Mouse (Mus musculus): Measurements from ENCODE around the gene Gtf3c1. TPM values are rescaled to one million over a fixed set of nuclear protein-coding genes. Genes with fewer than 3 reads are reported as not detected.

Gtf3c1 gene
- total and polyA plus RNA-seq, 2 experiments from 2014 or later, result 14.9 to 66.6 TPM

DNA sequence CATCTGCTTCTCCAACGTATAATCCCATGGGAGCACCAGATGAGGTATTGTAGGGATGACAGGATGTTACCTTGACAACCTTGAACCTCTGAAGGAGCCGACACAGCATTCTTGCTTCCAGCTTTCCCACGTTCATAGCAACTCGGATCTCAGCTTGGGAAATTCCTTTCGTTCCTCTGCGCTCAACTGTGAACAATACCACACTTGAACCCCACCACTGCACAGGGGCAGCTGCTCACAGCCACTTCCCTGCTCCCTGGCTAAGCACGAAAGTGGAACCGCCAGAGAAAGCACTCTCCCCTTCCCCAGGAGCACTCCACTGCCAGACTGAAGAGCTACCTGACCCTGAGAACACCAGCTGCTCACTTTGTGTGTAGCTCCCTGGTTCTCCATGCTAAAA is 28.8 kb downstream of the Gtf3c1 start:
- no peak for ATAC-seq (ENCODE audit: insufficient read depth, low read depth)
- Histone ChIP-seq H3K9me3 (replicated peaks; ENCODE audit: control insufficient read depth, low read length) (no peaks in the 10 kb centered on the region), H3K4me1 (ENCODE audit: control insufficient read depth, insufficient read depth) (no peaks in the 10 kb centered on the region), H3K4me2 (ENCODE audit: low read depth, low read length) (no peak overlapping the region), H3K4me3 (ENCODE audit: low read depth, low read length) (no peak overlapping the region), H3K27ac (ENCODE audit: low read depth) (no peak overlapping the region), H3K27me3 (ENCODE audit: control insufficient read depth, insufficient read depth, low read length) (no peaks in the 10 kb centered on the region), H3K9ac (replicated peaks; ENCODE audit: low read depth, low read length) (no peak overlapping the region), H3K36me3 (replicated peaks; ENCODE audit: control insufficient read depth, insufficient read depth, low read length) (peaks cover 91% of the 10 kb centered on the region)
- no peak for TF ChIP-seq EP300 (IDR thresholded peaks at IDR 0.05; ENCODE audit: low read depth)
- no peak for TF ChIP-seq CTCF (IDR thresholded peaks at IDR 0.05; ENCODE audit: low read depth)
- 69% methylated on average over 8 of the region's 8 CpGs for WGBS
- DNase-seq (ENCODE audit: low spot score), result no peak

DNA sequence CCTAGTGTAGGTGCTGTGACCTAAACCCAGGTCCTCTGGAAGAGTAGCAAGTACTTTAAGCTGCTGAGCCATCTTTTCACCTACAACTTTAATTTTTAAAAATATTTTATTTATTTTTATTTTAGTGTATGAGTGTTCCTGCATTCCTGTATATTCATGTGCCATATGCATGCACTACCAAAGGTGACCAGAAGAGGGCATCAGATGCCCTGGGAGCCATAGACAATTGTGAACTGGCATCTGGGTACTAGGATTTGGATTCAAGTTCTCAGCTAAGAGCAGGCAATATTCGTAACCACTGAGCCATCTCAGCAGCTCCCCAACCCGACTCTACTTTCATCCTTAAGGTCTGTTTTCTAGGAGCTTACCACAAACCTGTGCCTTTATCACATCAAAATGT is 32.7 kb downstream of the Gtf3c1 start:
- H3K9me3 ChIP-seq (replicated peaks; ENCODE audit: control insufficient read depth, low read length), result no peaks in the 10 kb centered on the region
- peaks cover 98% of the 10 kb centered on the region for H3K36me3 ChIP-seq (replicated peaks; ENCODE audit: control insufficient read depth, insufficient read depth, low read length)
- H3K4me3 ChIP-seq (ENCODE audit: low read depth, low read length), result no peak overlapping the region
- H3K27ac ChIP-seq (ENCODE audit: low read depth), result no peak overlapping the region
- TF ChIP-seq CTCF (IDR thresholded peaks at IDR 0.05; ENCODE audit: low read depth) (peak; percentile 77), EP300 (IDR thresholded peaks at IDR 0.05; ENCODE audit: low read depth) (no peak)
- ATAC-seq (ENCODE audit: insufficient read depth, low read depth) (no peak), DNase-seq (ENCODE audit: low spot score) (peak; percentile 14)
- no peaks in the 10 kb centered on the region for H3K27me3 ChIP-seq (ENCODE audit: control insufficient read depth, insufficient read depth, low read length)
- H3K4me2 ChIP-seq (ENCODE audit: low read depth, low read length), result no peak overlapping the region
- 71% methylated on average over 2 of the region's 2 CpGs for whole genome bisulfite sequencing
- H3K4me1 ChIP-seq (ENCODE audit: control insufficient read depth, insufficient read depth), result no peaks in the 10 kb centered on the region
- H3K9ac ChIP-seq (replicated peaks; ENCODE audit: low read depth, low read length), result no peak overlapping the region

DNA sequence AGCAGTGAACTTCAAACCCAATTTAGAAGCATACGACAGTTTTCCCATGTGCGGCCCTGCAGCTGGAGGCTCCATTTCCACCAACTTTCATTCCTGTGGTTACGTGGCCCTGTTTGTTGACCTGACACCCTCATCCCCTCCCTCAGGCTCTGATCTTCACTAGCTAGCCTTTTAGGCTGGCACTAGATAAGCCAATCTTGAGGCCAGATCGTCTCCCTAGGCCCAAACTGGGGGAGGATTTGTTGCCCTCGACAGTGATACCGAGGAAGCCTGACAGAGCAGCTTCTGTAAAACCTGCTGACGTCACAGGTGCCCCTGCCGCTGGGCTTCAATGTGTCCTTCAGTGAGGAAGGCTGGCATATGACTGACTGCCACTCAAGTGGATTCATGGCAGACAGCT is 36.2 kb downstream of the Gtf3c1 start:
- Histone ChIP-seq H3K9ac (replicated peaks; ENCODE audit: low read depth, low read length) (no peak overlapping the region), H3K27me3 (ENCODE audit: control insufficient read depth, insufficient read depth, low read length) (no peaks in the 10 kb centered on the region), H3K36me3 (replicated peaks; ENCODE audit: control insufficient read depth, insufficient read depth, low read length) (peaks cover 96% of the 10 kb centered on the region), H3K4me1 (ENCODE audit: control insufficient read depth, insufficient read depth) (no peaks in the 10 kb centered on the region), H3K4me3 (ENCODE audit: low read depth, low read length) (no peak overlapping the region), H3K9me3 (replicated peaks; ENCODE audit: control insufficient read depth, low read length) (no peaks in the 10 kb centered on the region), H3K4me2 (ENCODE audit: low read depth, low read length) (no peak overlapping the region), H3K27ac (ENCODE audit: low read depth) (no peak overlapping the region)
- DNase-seq (ENCODE audit: low spot score) (no peak), ATAC-seq (ENCODE audit: insufficient read depth, low read depth) (no peak)
- TF ChIP-seq EP300 (IDR thresholded peaks at IDR 0.05; ENCODE audit: low read depth), result no peak
- TF ChIP-seq CTCF (IDR thresholded peaks at IDR 0.05; ENCODE audit: low read depth), result no peak
- 80% methylated on average over 8 of the region's 8 CpGs for WGBS

DNA sequence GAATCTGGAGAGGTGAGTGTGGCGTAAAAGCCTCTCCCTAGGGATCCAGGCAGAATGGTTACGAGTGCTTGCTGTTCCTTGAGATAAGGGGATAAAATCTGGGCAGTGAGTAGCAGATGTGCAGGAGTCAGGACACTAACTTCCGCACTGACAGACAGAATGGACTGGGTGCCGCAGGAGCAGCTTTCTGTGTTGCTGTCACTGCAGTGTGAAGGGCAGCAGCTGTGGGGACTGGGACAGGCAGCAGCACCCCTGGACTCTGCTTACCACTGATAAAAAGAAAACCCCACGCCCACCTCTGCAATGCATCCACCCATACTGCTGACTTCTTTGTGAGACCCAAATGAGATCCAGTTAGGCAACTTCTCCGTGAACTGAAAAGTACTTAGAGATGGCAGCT is 36.7 kb downstream of the Gtf3c1 start:
- no peaks in the 10 kb centered on the region for H3K9me3 ChIP-seq (replicated peaks; ENCODE audit: control insufficient read depth, low read length)
- ATAC-seq (ENCODE audit: insufficient read depth, low read depth) (no peak), DNase-seq (ENCODE audit: low spot score) (no peak)
- no peak overlapping the region for H3K27ac ChIP-seq (ENCODE audit: low read depth)
- no peak overlapping the region for H3K4me2 ChIP-seq (ENCODE audit: low read depth, low read length)
- no peak overlapping the region for H3K4me3 ChIP-seq (ENCODE audit: low read depth, low read length)
- TF ChIP-seq EP300 (IDR thresholded peaks at IDR 0.05; ENCODE audit: low read depth) (no peak), CTCF (IDR thresholded peaks at IDR 0.05; ENCODE audit: low read depth) (no peak)
- no peaks in the 10 kb centered on the region for H3K27me3 ChIP-seq (ENCODE audit: control insufficient read depth, insufficient read depth, low read length)
- no peak overlapping the region for H3K9ac ChIP-seq (replicated peaks; ENCODE audit: low read depth, low read length)
- H3K36me3 ChIP-seq (replicated peaks; ENCODE audit: control insufficient read depth, insufficient read depth, low read length), result peaks cover 96% of the 10 kb centered on the region
- H3K4me1 ChIP-seq (ENCODE audit: control insufficient read depth, insufficient read depth), result no peaks in the 10 kb centered on the region
- WGBS, result 69% methylated on average over 6 of the region's 6 CpGs

DNA sequence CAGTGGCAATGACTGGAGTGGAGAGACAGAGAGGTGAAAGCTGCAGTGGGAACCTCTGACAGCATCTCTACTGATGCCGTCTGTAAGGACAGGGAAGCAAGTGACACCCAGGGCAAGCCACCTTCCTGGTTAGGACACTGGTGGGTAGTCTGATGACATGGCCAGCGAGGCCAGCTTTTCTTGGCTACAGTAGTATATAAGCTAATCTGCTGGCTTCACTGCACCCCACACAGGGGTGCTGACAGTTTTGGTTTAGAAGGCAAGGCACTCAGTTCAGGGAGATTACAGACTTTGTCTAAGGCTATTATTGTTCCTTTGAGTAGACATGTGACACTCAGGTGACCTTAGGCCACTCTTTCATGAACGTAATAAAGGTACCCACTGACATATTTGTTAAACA is 43.9 kb downstream of the Gtf3c1 start:
- no peaks in the 10 kb centered on the region for H3K9me3 ChIP-seq (replicated peaks; ENCODE audit: control insufficient read depth, low read length)
- ATAC-seq (ENCODE audit: insufficient read depth, low read depth) (peak; percentile 82), DNase-seq (ENCODE audit: low spot score) (peak; percentile 19)
- no peak overlapping the region for H3K4me3 ChIP-seq (ENCODE audit: low read depth, low read length)
- no peaks in the 10 kb centered on the region for H3K27me3 ChIP-seq (ENCODE audit: control insufficient read depth, insufficient read depth, low read length)
- WGBS, result 54% methylated on average over 3 of the region's 3 CpGs
- H3K36me3 ChIP-seq (replicated peaks; ENCODE audit: control insufficient read depth, insufficient read depth, low read length), result peaks cover 84% of the 10 kb centered on the region
- no peaks in the 10 kb centered on the region for H3K4me1 ChIP-seq (ENCODE audit: control insufficient read depth, insufficient read depth)
- TF ChIP-seq CTCF (IDR thresholded peaks at IDR 0.05; ENCODE audit: low read depth) (no peak), EP300 (IDR thresholded peaks at IDR 0.05; ENCODE audit: low read depth) (0 out of 2 replicates have a peak, but pooled peaks have one; percentile 11)
- 0 out of 2 replicates have a peak overlapping the region, but pooled peaks have one; percentile 18 for H3K27ac ChIP-seq (ENCODE audit: low read depth)
- no peak overlapping the region for H3K9ac ChIP-seq (replicated peaks; ENCODE audit: low read depth, low read length)
- H3K4me2 ChIP-seq (ENCODE audit: low read depth, low read length), result no peak overlapping the region

DNA sequence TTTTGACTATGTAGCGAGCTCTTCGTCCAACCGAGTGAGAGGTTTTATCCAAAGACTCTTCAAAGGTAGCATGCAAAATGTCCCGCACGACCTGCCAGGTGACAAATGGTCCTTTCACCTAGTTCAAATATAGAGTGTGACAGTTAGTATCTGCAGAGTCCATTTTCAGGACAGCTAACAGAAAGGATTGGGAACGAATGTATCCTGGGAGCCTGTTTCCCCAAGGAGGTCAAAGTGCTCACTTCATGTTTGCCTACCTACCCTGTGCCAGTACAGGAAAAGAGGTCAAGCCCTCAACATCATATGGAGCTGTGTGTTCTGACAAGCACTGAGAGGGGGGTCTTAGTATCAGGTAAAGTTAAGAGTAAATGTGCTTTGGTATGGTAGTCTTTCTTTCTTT is 50.1 kb downstream of the Gtf3c1 start:
- Histone ChIP-seq H3K27ac (ENCODE audit: low read depth) (no peak overlapping the region), H3K27me3 (ENCODE audit: control insufficient read depth, insufficient read depth, low read length) (no peaks in the 10 kb centered on the region), H3K4me1 (ENCODE audit: control insufficient read depth, insufficient read depth) (no peaks in the 10 kb centered on the region), H3K9me3 (replicated peaks; ENCODE audit: control insufficient read depth, low read length) (no peaks in the 10 kb centered on the region), H3K9ac (replicated peaks; ENCODE audit: low read depth, low read length) (no peak overlapping the region), H3K4me3 (ENCODE audit: low read depth, low read length) (no peak overlapping the region), H3K36me3 (replicated peaks; ENCODE audit: control insufficient read depth, insufficient read depth, low read length) (peaks cover 96% of the 10 kb centered on the region), H3K4me2 (ENCODE audit: low read depth, low read length) (no peak overlapping the region)
- WGBS, result 92% methylated on average over 6 of the region's 6 CpGs
- no peak for ATAC-seq (ENCODE audit: insufficient read depth, low read depth)
- TF ChIP-seq EP300 (IDR thresholded peaks at IDR 0.05; ENCODE audit: low read depth) (no peak), CTCF (IDR thresholded peaks at IDR 0.05; ENCODE audit: low read depth) (no peak)
- DNase-seq (ENCODE audit: low spot score), result no peak

Measured in heart, postnatal 0 days (tissue).